Mouse (Mus musculus) stomach, embryonic 16.5 days (tissue): ENCODE data around the gene Adgrl2. TPM values are rescaled to one million over a fixed set of nuclear protein-coding genes. Genes with fewer than 3 reads are reported as not detected.

Source experiments
- ATAC-seq: fragments of 200-750 bp; cut with Nextera tagmentation; 2 replicates; pipeline ENCODE4 v1.8.0; 2017; ENCODE audit warnings: moderate number of reproducible peaks, moderate TSS enrichment; ENCODE audit not compliant: insufficient read depth, low FRiP score
- H3K27ac ChIP-seq: fragments of 300-500 bp; sonication (generic); 2 replicates; pipeline ENCODE4 v1.5.1; 2014; ENCODE audit warnings: low read length
- H3K27me3 ChIP-seq: fragments of 300-500 bp; sonication (generic); 2 replicates; pipeline ENCODE4 v1.6.1; 2014; ENCODE audit warnings: low read length, control low read depth, mixed read lengths; ENCODE audit not compliant: control insufficient read depth, insufficient read depth
- H3K36me3 ChIP-seq: fragments of 300-500 bp; sonication (generic); 2 replicates; pipeline ENCODE4 v1.6.1; 2014; ENCODE audit warnings: low read length; ENCODE audit not compliant: control insufficient read depth, insufficient read depth
- H3K4me1 ChIP-seq: fragments of 300-500 bp; sonication (generic); 2 replicates; pipeline ENCODE4 v1.6.1; 2014; ENCODE audit warnings: low read length, control low read depth, mixed read lengths; ENCODE audit not compliant: control insufficient read depth, insufficient read depth
- H3K4me2 ChIP-seq: fragments of 300-500 bp; sonication (generic); 2 replicates; pipeline ENCODE4 v1.6.1; 2014; ENCODE audit warnings: low read depth, low read length, mixed read lengths
- H3K4me3 ChIP-seq: fragments of 300-500 bp; sonication (generic); replicated peaks from 2 replicates; pipeline ENCODE4 v1.5.1; 2014; ENCODE audit warnings: mild to moderate bottlenecking, low read length
- H3K9ac ChIP-seq: fragments of 300-500 bp; sonication (generic); 2 replicates; pipeline ENCODE4 v1.6.1; 2014; ENCODE audit warnings: low read length
- H3K9me3 ChIP-seq: fragments of 300-500 bp; sonication (generic); replicated peaks from 2 replicates; pipeline ENCODE4 v1.6.1; 2016; ENCODE audit warnings: low read length, control low read depth; ENCODE audit not compliant: control insufficient read depth
- WGBS: fragments of 180-500 bp; shearing (Covaris S2); extraction: QIAGEN DNeasy Blood & Tissue Kit; methylation state at CpG from one replicate; pipeline ENCODE4 v1.1.7; 2014; 5-methylcytosine and 5-hydroxymethylcytosine counted together
- polyA plus RNA-seq: library from polyadenylated mRNA; unstranded; fragments of >200 nt; fragmentation: Nextera tagmentation; extraction: Ambion mirVana; gene quantifications from 2 replicates; pipeline ENCODE4 v1.2.1, GENCODE M21; 2015

Gene Adgrl2
- polyA plus RNA-seq, 1 experiment from 2014 or later, result 39.6 TPM

GRCm38 (mm10) chr3:148981776-148982175, 8.6 kb downstream of the Adgrl2 start:
- no peak overlapping the region for H3K9ac ChIP-seq
- WGBS, result 61% methylated on average over 8 of the region's 8 CpGs
- no peak overlapping the region for H3K27ac ChIP-seq
- peaks cover 35% of the 10 kb centered on the region for H3K4me1 ChIP-seq
- H3K9me3 ChIP-seq, result no peaks in the 10 kb centered on the region
- no peak overlapping the region for H3K4me2 ChIP-seq
- no peaks in the 10 kb centered on the region for H3K27me3 ChIP-seq
- no peak overlapping the region for H3K4me3 ChIP-seq
- H3K36me3 ChIP-seq, result no peaks in the 10 kb centered on the region
- ATAC-seq, result no peak

DNA sequence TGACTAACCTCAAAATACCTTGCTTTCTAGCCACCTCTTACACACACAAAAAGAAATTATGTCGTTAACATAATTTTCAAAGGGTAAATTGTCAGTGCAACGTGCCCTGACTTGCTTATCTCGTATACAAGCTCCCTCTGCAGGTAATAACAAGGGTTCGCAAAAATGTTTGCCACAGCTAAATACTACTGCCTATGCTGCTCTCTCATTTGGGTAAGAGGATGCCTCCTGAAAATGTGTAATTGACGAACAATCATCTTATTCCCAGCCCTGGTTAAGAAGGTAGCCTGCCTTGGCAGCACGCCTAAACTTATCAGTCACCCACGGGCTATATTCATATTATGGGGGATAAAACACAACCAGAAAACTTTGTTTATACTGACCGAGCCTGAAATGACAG, 11.8 kb downstream of the Adgrl2 start:
- H3K9ac ChIP-seq, result no peak overlapping the region
- H3K27ac ChIP-seq, result no peak overlapping the region
- H3K4me2 ChIP-seq, result no peak overlapping the region
- ATAC-seq, result no peak
- no peaks in the 10 kb centered on the region for H3K27me3 ChIP-seq
- WGBS, result 43% methylated on average over 8 of the region's 8 CpGs
- H3K36me3 ChIP-seq, result no peaks in the 10 kb centered on the region
- H3K4me1 ChIP-seq, result peaks cover 21% of the 10 kb centered on the region; the same call in 1 of the 2 replicates
- H3K4me3 ChIP-seq, result no peak overlapping the region
- H3K9me3 ChIP-seq, result no peaks in the 10 kb centered on the region

DNA sequence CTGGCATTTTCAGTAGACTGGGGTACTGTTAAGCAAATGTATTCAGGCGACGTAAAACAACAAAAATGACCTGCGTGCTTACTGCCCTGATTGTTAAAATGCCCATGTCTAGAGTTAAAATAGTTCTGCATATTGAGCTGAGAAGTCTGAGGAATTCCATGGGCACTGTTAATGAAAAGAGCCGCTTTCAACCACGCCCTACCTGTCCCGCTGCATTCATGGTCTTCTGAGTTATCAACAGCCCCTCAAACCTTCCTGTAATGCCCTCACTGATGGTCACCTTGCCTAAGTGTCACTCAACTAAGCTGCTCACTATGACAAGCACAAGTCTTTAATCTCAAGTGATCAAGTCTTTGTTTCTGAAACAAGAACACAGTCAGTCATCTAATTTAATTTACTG, 12.5 kb downstream of the Adgrl2 start:
- no peaks in the 10 kb centered on the region for H3K9me3 ChIP-seq
- H3K27me3 ChIP-seq, result no peaks in the 10 kb centered on the region
- H3K9ac ChIP-seq, result no peak overlapping the region
- no peaks in the 10 kb centered on the region for H3K36me3 ChIP-seq
- H3K4me3 ChIP-seq, result no peak overlapping the region
- peaks cover 19% of the 10 kb centered on the region; the same call in 1 of the 2 replicates for H3K4me1 ChIP-seq
- ATAC-seq, result no peak
- no peak overlapping the region for H3K4me2 ChIP-seq
- H3K27ac ChIP-seq, result no peak overlapping the region
- WGBS, result 71% methylated on average over 6 of the region's 6 CpGs

DNA sequence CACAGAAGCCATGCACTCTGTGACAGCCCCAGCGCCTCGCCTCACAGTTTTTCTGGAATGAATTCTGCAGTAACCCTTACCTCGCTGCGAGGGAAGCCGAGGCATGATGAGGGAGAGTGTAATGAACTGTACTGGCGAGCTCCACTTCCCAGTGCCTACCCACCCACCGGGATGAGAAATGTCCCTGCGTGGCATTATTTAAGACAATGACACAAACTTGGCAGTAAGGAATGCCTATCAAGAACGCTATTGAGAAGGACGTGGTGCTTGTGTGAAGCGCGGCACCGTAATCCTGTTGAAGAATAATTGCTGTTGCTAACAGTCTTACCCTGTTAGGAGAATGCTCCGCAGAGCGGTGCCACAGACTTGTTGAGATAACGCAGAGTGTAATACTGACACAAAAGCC, 13.2 kb downstream of the Adgrl2 start:
- H3K4me2 ChIP-seq, result peak overlapping the region; percentile 31
- no peak overlapping the region for H3K27ac ChIP-seq
- no peaks in the 10 kb centered on the region for H3K36me3 ChIP-seq
- no peaks in the 10 kb centered on the region for H3K27me3 ChIP-seq
- no peak for ATAC-seq
- H3K4me3 ChIP-seq, result peak overlapping the region; percentile 9; the same call in 1 of the 2 replicates
- peaks cover 22% of the 10 kb centered on the region; the same call in 1 of the 2 replicates for H3K4me1 ChIP-seq
- 0 out of 2 replicates have a peak overlapping the region, but pooled peaks have one; percentile 3 for H3K9ac ChIP-seq
- no peaks in the 10 kb centered on the region for H3K9me3 ChIP-seq
- WGBS, result 36% methylated on average over 16 of the region's 16 CpGs

GRCm38 (mm10) chr3:148971893-148972596, 18.3 kb downstream of the Adgrl2 start:
- Histone ChIP-seq H3K4me2 (no peak overlapping the region), H3K4me1 (peaks cover 4% of the 10 kb centered on the region; the same call in 1 of the 2 replicates), H3K27me3 (no peaks in the 10 kb centered on the region), H3K27ac (no peak overlapping the region), H3K36me3 (no peaks in the 10 kb centered on the region), H3K9ac (no peak overlapping the region), H3K9me3 (no peaks in the 10 kb centered on the region), H3K4me3 (no peak overlapping the region)
- 74% methylated on average over 11 of the region's 11 CpGs for WGBS
- ATAC-seq, result no peak

GRCm38 (mm10) chr3:148964991-148965605, 25.3 kb downstream of the Adgrl2 start:
- no peaks in the 10 kb centered on the region for H3K36me3 ChIP-seq
- no peaks in the 10 kb centered on the region for H3K27me3 ChIP-seq
- no peak overlapping the region; the same call in 1 of the 2 replicates for H3K4me3 ChIP-seq
- H3K9me3 ChIP-seq, result no peaks in the 10 kb centered on the region
- ATAC-seq, result no peak
- H3K4me1 ChIP-seq, result peaks cover 23% of the 10 kb centered on the region
- no peak overlapping the region for H3K4me2 ChIP-seq
- no peak overlapping the region for H3K9ac ChIP-seq
- 48% methylated on average over 13 of the region's 13 CpGs for WGBS
- no peak overlapping the region for H3K27ac ChIP-seq

DNA sequence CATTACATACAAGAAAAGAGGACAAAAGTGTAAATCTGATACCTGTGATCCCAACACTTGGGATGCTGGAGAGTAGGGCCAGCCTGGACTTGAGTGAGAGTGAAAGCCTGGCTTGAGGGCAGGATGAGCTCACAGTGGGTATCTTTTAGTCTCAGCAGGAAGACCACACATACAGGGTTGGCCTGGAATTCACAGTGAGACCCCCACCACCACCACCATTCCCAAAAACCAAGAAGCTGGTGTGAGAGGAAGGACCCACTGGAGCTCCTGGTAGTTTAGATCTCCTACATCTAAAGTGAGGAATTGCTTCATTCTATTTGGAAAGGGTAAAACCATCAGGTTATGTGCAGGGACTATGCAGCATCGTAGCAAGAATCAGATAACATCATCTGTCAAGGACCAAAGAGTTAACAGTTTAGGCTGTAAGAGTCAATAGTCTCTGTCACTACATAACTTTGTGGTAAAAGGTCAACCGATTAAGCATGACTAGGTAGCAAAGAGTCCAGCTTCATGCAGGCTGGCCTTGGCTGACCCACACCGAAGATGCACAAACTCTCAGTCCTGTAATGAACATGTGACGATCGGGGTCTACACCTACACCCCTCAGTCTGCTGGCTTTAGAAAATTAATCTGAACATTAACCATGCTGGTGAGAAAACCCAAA, 26.8 kb downstream of the Adgrl2 start:
- 88% methylated on average over 5 of the region's 5 CpGs for WGBS
- H3K36me3 ChIP-seq, result no peaks in the 10 kb centered on the region
- no peaks in the 10 kb centered on the region for H3K27me3 ChIP-seq
- no peak overlapping the region for H3K4me2 ChIP-seq
- H3K4me3 ChIP-seq, result no peak overlapping the region
- H3K27ac ChIP-seq, result no peak overlapping the region
- peaks cover 38% of the 10 kb centered on the region for H3K4me1 ChIP-seq
- H3K9me3 ChIP-seq, result no peaks in the 10 kb centered on the region
- no peak for ATAC-seq
- H3K9ac ChIP-seq, result no peak overlapping the region

GRCm38 (mm10) chr3:148961611-148962010, 28.7 kb downstream of the Adgrl2 start:
- 63% methylated on average over 5 of the region's 5 CpGs for WGBS
- H3K4me1 ChIP-seq, result peaks cover 47% of the 10 kb centered on the region
- ATAC-seq, result no peak
- H3K27ac ChIP-seq, result no peak overlapping the region
- H3K9me3 ChIP-seq, result no peaks in the 10 kb centered on the region
- no peaks in the 10 kb centered on the region for H3K27me3 ChIP-seq
- H3K36me3 ChIP-seq, result no peaks in the 10 kb centered on the region
- no peak overlapping the region for H3K4me3 ChIP-seq
- H3K4me2 ChIP-seq, result no peak overlapping the region
- H3K9ac ChIP-seq, result no peak overlapping the region

DNA sequence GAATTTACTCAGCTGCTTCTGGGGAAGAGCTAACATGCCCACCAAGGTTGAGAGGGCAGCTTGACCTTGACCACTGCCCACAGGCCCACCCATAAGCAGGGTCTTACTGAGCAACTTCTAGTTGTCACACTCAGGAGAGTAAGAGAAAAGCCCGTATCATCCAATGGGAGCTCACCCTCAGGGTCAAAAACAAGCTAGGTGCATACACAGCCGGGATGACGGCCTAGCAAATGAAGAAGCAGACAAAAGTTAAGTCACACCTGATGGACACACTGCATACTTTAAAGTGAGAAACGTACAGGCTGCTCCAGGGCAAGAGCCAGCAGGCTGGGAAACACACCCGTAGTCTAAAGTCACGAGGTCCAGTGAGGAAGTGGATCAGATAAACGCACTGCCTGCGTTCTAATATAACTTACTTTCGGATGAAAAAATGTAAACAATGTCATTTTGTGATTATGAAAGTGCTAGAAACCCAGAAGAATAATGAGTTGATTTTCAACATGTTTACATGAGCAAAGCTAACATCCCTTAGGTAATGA, 29.5 kb downstream of the Adgrl2 start:
- Histone ChIP-seq H3K9me3 (no peaks in the 10 kb centered on the region), H3K9ac (0 out of 2 replicates have a peak overlapping the region, but pooled peaks have one; percentile 11), H3K4me2 (peak overlapping the region; percentile 6; the same call in 1 of the 2 replicates), H3K4me3 (no peak overlapping the region), H3K36me3 (no peaks in the 10 kb centered on the region), H3K27ac (no peak overlapping the region), H3K27me3 (no peaks in the 10 kb centered on the region), H3K4me1 (peaks cover 40% of the 10 kb centered on the region)
- 19% methylated on average over 9 of the region's 9 CpGs for WGBS
- ATAC-seq, result peak; percentile 51; the same call in 1 of the 2 replicates
